Mouse (Mus musculus): ENCODE measurements around the gene Wwc2. TPM values are rescaled to one million over a fixed set of nuclear protein-coding genes. Genes with fewer than 3 reads are reported as not detected.

Wwc2 gene
- polyA plus RNA-seq, 1 experiment, result 1.9 TPM

GRCm38 (mm10) chr8:47981075-47981474 lies 9.6 kb downstream of the Wwc2 start:
- Histone ChIP-seq H3K36me3 (ENCODE audit: control insufficient read depth, insufficient read depth, low read length) (no peaks in the 10 kb centered on the region), H3K4me1 (ENCODE audit: control insufficient read depth, insufficient read depth, insufficient read length) (no peaks in the 10 kb centered on the region), H3K4me3 (ENCODE audit: extremely low read depth, insufficient read depth, insufficient read length) (no peak overlapping the region), H3K27me3 (ENCODE audit: control insufficient read depth, insufficient read depth, low read length) (no peaks in the 10 kb centered on the region), H3K27ac (ENCODE audit: insufficient read depth, low read length) (no peak overlapping the region)
- 46% methylated on average over 6 of the region's 6 CpGs for WGBS
- TF ChIP-seq CTCF (IDR thresholded peaks at IDR 0.05; ENCODE audit: extremely low read depth, insufficient read depth, insufficient read length, insufficient replicate concordance), result no peak
- TF ChIP-seq POLR2A (IDR thresholded peaks at IDR 0.05; ENCODE audit: low read depth, low read length), result no peak
- no peak for DNase-seq (ENCODE audit: low read depth in 1 of 2, low spot score in 2 of 2)

GRCm38 (mm10) chr8:47979876-47980275 lies 10.8 kb downstream of the Wwc2 start:
- Histone ChIP-seq H3K27ac (ENCODE audit: insufficient read depth, low read length) (no peak overlapping the region), H3K4me3 (ENCODE audit: extremely low read depth, insufficient read depth, insufficient read length) (no peak overlapping the region), H3K36me3 (ENCODE audit: control insufficient read depth, insufficient read depth, low read length) (no peaks in the 10 kb centered on the region), H3K27me3 (ENCODE audit: control insufficient read depth, insufficient read depth, low read length) (no peaks in the 10 kb centered on the region), H3K4me1 (ENCODE audit: control insufficient read depth, insufficient read depth, insufficient read length) (no peaks in the 10 kb centered on the region)
- whole genome bisulfite sequencing, result 89% methylated on average over 8 of the region's 8 CpGs
- no peak for DNase-seq (ENCODE audit: low read depth in 1 of 2, low spot score in 2 of 2)
- TF ChIP-seq CTCF (IDR thresholded peaks at IDR 0.05; ENCODE audit: extremely low read depth, insufficient read depth, insufficient read length, insufficient replicate concordance), result no peak
- no peak for TF ChIP-seq POLR2A (IDR thresholded peaks at IDR 0.05; ENCODE audit: low read depth, low read length)

GRCm38 (mm10) chr8:47978755-47979154 lies 12.0 kb downstream of the Wwc2 start:
- Histone ChIP-seq H3K27ac (ENCODE audit: insufficient read depth, low read length) (no peak overlapping the region), H3K36me3 (ENCODE audit: control insufficient read depth, insufficient read depth, low read length) (no peaks in the 10 kb centered on the region), H3K27me3 (ENCODE audit: control insufficient read depth, insufficient read depth, low read length) (no peaks in the 10 kb centered on the region), H3K4me3 (ENCODE audit: extremely low read depth, insufficient read depth, insufficient read length) (no peak overlapping the region), H3K4me1 (ENCODE audit: control insufficient read depth, insufficient read depth, insufficient read length) (no peaks in the 10 kb centered on the region)
- TF ChIP-seq POLR2A (IDR thresholded peaks at IDR 0.05; ENCODE audit: low read depth, low read length) (no peak), CTCF (IDR thresholded peaks at IDR 0.05; ENCODE audit: extremely low read depth, insufficient read depth, insufficient read length, insufficient replicate concordance) (peak; percentile 32; the same call in 1 of the 2 replicates)
- no peak for DNase-seq (ENCODE audit: low read depth in 1 of 2, low spot score in 2 of 2)
- whole genome bisulfite sequencing, result 77% methylated on average over 6 of the region's 6 CpGs

GRCm38 (mm10) chr8:47974963-47975314 lies 15.8 kb downstream of the Wwc2 start:
- DNase-seq (ENCODE audit: low read depth in 1 of 2, low spot score in 2 of 2), result no peak
- Histone ChIP-seq H3K27ac (ENCODE audit: insufficient read depth, low read length) (no peak overlapping the region), H3K4me3 (ENCODE audit: extremely low read depth, insufficient read depth, insufficient read length) (no peak overlapping the region), H3K4me1 (ENCODE audit: control insufficient read depth, insufficient read depth, insufficient read length) (no peaks in the 10 kb centered on the region), H3K36me3 (ENCODE audit: control insufficient read depth, insufficient read depth, low read length) (no peaks in the 10 kb centered on the region), H3K27me3 (ENCODE audit: control insufficient read depth, insufficient read depth, low read length) (no peaks in the 10 kb centered on the region)
- no peak for TF ChIP-seq CTCF (IDR thresholded peaks at IDR 0.05; ENCODE audit: extremely low read depth, insufficient read depth, insufficient read length, insufficient replicate concordance)
- no peak for TF ChIP-seq POLR2A (IDR thresholded peaks at IDR 0.05; ENCODE audit: low read depth, low read length)
- 65% methylated on average over 7 of the region's 7 CpGs for WGBS

GRCm38 (mm10) chr8:47974138-47974962 lies 16.4 kb downstream of the Wwc2 start:
- 76% methylated on average over 20 of the region's 20 CpGs for WGBS
- TF ChIP-seq POLR2A (IDR thresholded peaks at IDR 0.05; ENCODE audit: low read depth, low read length) (no peak), CTCF (IDR thresholded peaks at IDR 0.05; ENCODE audit: extremely low read depth, insufficient read depth, insufficient read length, insufficient replicate concordance) (no peak)
- Histone ChIP-seq H3K36me3 (ENCODE audit: control insufficient read depth, insufficient read depth, low read length) (no peaks in the 10 kb centered on the region), H3K4me1 (ENCODE audit: control insufficient read depth, insufficient read depth, insufficient read length) (no peaks in the 10 kb centered on the region), H3K27ac (ENCODE audit: insufficient read depth, low read length) (no peak overlapping the region), H3K27me3 (ENCODE audit: control insufficient read depth, insufficient read depth, low read length) (no peaks in the 10 kb centered on the region), H3K4me3 (ENCODE audit: extremely low read depth, insufficient read depth, insufficient read length) (no peak overlapping the region)
- DNase-seq (ENCODE audit: low read depth in 1 of 2, low spot score in 2 of 2), result no peak

- Histone ChIP-seq H3K4me3 (ENCODE audit: extremely low read depth, insufficient read depth, insufficient read length) (no peak overlapping the region), H3K27me3 (ENCODE audit: control insufficient read depth, insufficient read depth, low read length) (no peaks in the 10 kb centered on the region), H3K27ac (ENCODE audit: insufficient read depth, low read length) (no peak overlapping the region), H3K36me3 (ENCODE audit: control insufficient read depth, insufficient read depth, low read length) (no peaks in the 10 kb centered on the region), H3K4me1 (ENCODE audit: control insufficient read depth, insufficient read depth, insufficient read length) (no peaks in the 10 kb centered on the region)
- DNase-seq (ENCODE audit: low read depth in 1 of 2, low spot score in 2 of 2), result no peak
- 83% methylated on average over 2 of the region's 2 CpGs for WGBS
- no peak for TF ChIP-seq POLR2A (IDR thresholded peaks at IDR 0.05; ENCODE audit: low read depth, low read length)
- no peak for TF ChIP-seq CTCF (IDR thresholded peaks at IDR 0.05; ENCODE audit: extremely low read depth, insufficient read depth, insufficient read length, insufficient replicate concordance)
These were observed 19.6 kb downstream of the Wwc2 start for GRCm38 (mm10) chr8:47971121-47971520.

GRCm38 (mm10) chr8:47970576-47970975 lies 20.1 kb downstream of the Wwc2 start:
- Histone ChIP-seq H3K36me3 (ENCODE audit: control insufficient read depth, insufficient read depth, low read length) (no peaks in the 10 kb centered on the region), H3K27ac (ENCODE audit: insufficient read depth, low read length) (no peak overlapping the region), H3K4me3 (ENCODE audit: extremely low read depth, insufficient read depth, insufficient read length) (no peak overlapping the region), H3K4me1 (ENCODE audit: control insufficient read depth, insufficient read depth, insufficient read length) (no peaks in the 10 kb centered on the region), H3K27me3 (ENCODE audit: control insufficient read depth, insufficient read depth, low read length) (no peaks in the 10 kb centered on the region)
- WGBS, result 91% methylated on average over 5 of the region's 5 CpGs
- DNase-seq (ENCODE audit: low read depth in 1 of 2, low spot score in 2 of 2), result no peak
- no peak for TF ChIP-seq CTCF (IDR thresholded peaks at IDR 0.05; ENCODE audit: extremely low read depth, insufficient read depth, insufficient read length, insufficient replicate concordance)
- no peak for TF ChIP-seq POLR2A (IDR thresholded peaks at IDR 0.05; ENCODE audit: low read depth, low read length)

All from spleen, adult 2 months (tissue).